Mouse (Mus musculus) CH12.LX (cell line): ENCODE data around the gene Rab11b.

ENCODE experiments used
- BHLHE40 ChIP-seq: IDR thresholded peaks from 2 replicates; pipeline ENCODE4 v1.6.1; 2011; ENCODE audit warnings: mild to moderate bottlenecking, low read depth, low read length, improper control_type of control experiment
- CTCF ChIP-seq, 2 experiments: IDR thresholded peaks in 1 of 2; conservative IDR thresholded peaks in 1 of 2; 2 replicates each; pipeline ENCODE4 v1.5.1; 2011 to 2012; ENCODE audit warnings: low read depth in 2 of 2, low read length in 2 of 2, improper control_type of control experiment in 1 of 2, inconsistent platforms in 1 of 2, mild to moderate bottlenecking in 1 of 2, moderate library complexity in 1 of 2

DNA sequence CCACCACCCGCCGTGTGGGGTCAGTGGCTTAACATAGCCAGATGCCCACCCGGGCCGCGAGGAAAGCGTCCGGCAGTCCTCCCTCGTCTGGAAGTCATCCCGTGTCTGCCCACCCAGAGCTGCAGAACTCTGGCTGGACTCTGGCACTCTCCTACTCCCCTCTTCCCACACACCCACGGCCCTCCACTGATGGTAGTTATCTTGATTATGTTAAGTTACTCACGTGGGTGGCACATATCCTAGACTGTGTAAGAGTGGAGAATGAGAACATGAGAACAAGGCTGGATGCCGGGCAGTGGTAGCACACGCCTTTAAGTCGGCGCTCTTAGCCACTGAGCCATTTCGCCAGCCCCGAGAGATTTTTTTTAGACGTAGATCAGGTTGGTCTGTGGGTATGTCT, 26.0 kb upstream of the Rab11b start:
- no peak for TF ChIP-seq BHLHE40
- TF ChIP-seq CTCF (conservative IDR thresholded peaks at IDR 0.05 in 1 of 2, IDR thresholded peaks at IDR 0.05 in 1 of 2; ENCODE audit: low read depth in 2 of 2, low read length in 2 of 2) = no peak
